8 mouse cellular contexts compared by ENCODE assay signal in the genomic region with DNA sequence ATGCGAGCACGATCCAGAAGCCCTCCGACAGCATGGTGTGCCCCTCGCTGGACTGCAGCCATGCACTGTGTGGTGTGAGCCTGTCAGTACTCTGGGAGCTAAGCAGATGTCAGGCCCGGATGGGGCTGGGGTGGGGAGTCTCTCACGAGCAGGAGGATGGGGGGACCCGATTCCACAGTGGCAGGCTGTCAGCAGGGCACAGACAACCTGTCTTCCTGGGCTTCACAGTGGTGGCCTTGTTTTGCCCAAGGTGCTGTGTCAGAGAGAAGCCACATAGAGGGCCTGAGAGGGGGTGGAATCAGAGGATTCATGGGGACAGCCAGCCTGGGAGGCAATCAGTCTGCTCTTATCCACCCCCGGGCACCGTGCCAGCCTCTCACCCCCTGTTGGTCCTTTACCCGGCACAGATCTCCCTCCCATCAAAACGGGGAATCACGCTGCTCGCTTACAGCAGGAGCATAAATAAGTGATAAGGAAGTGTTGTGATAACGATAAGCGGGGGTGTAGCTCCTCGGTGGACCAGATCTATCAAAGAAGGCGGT. TPM values are rescaled to one million over a fixed set of nuclear protein-coding genes. Genes with fewer than 3 reads are reported as not detected.
DNase-seq lines count a peak whose midpoint lies in the region; ATAC-seq and TF ChIP-seq lines count a peak whose summit lies in the region.
"Had no signal": no experiment of that assay in that cellular context is flagged by ENCODE, and none has a peak within 500 bp of the region (broad histone marks: within the 10 kb centered on the region; RNA-seq: fewer than 3 reads in every experiment).

No protein-coding gene starts in this region.

- no peaks in the 10 kb centered on the region for H3K36me3 ChIP-seq in forebrain, embryonic 16.5 days (ENCODE audit: control insufficient read depth, insufficient read depth)
- H3K36me3 ChIP-seq in midbrain, postnatal 0 days (ENCODE audit: insufficient read depth, low read length): no peaks in the 10 kb centered on the region

- intact Hi-C loops in left cerebral cortex, postnatal 4 days (cut with DNase I): no loop called here

- no peaks in the 10 kb centered on the region for H3K27me3 ChIP-seq in forebrain, embryonic 16.5 days (replicated peaks; ENCODE audit: control insufficient read depth, insufficient read depth, low read length)
- no peaks in the 10 kb centered on the region for H3K27me3 ChIP-seq in midbrain, postnatal 0 days (ENCODE audit: insufficient read depth, low read length)

- no peak overlapping the region for H3K4me3 ChIP-seq in forebrain, embryonic 16.5 days (replicated peaks; ENCODE audit: low read length)
- H3K4me3 ChIP-seq in midbrain, postnatal 0 days (ENCODE audit: low read depth, low read length): no peak overlapping the region

- peak; percentile 86 for ATAC-seq in forebrain, embryonic 16.5 days
- peak; percentile 76 for ATAC-seq in midbrain, postnatal 0 days (ENCODE audit: low FRiP score)
- no peak for ATAC-seq in activated CD4-positive, CD25-positive, alpha-beta regulatory T cell, adult 4 months

- peaks cover 47% of the 10 kb centered on the region for H3K4me1 ChIP-seq in forebrain, embryonic 16.5 days (replicated peaks; ENCODE audit: control insufficient read depth, insufficient read depth, low read length)
- peaks cover 15% of the 10 kb centered on the region; the same call in 1 of the 2 replicates for H3K4me1 ChIP-seq in midbrain, postnatal 0 days (ENCODE audit: insufficient read depth, low read length)

- H3K27ac ChIP-seq in forebrain, embryonic 16.5 days (ENCODE audit: low read length): peak overlapping the region; percentile 77
- H3K27ac ChIP-seq in midbrain, postnatal 0 days (ENCODE audit: low read depth, low read length): peak overlapping the region; percentile 57

- peak overlapping the region; percentile 35 for H3K9ac ChIP-seq in forebrain, embryonic 16.5 days (replicated peaks; ENCODE audit: low read depth, low read length)
- 0 out of 2 replicates have a peak overlapping the region, but pooled peaks have one; percentile 19 for H3K9ac ChIP-seq in midbrain, postnatal 0 days (replicated peaks; ENCODE audit: low read length, poor library complexity, severe bottlenecking)

- H3K9me3 ChIP-seq in forebrain, embryonic 16.5 days (ENCODE audit: control insufficient read depth, low read length): no peaks in the 10 kb centered on the region
- no peaks in the 10 kb centered on the region for H3K9me3 ChIP-seq in midbrain, postnatal 0 days (ENCODE audit: low read length)

- DNase-seq in left cerebral cortex, postnatal 4 days: peak; percentile 89
- DNase-seq in left cerebral cortex, adult 11 months (ENCODE audit: low spot score): no peak
- peak; percentile 59 for DNase-seq in cerebellum, adult 8-10 months
- DNase-seq in midbrain, postnatal 0 days (ENCODE audit: low spot score): peak; percentile 72
- DNase-seq in urinary bladder, postnatal 25 days (ENCODE audit: low spot score): no peak

- no peak for TF ChIP-seq CTCF in midbrain, postnatal 0 days (IDR thresholded peaks at IDR 0.05)

- H3K4me2 ChIP-seq in forebrain, embryonic 16.5 days (ENCODE audit: low read length): peak overlapping the region; percentile 29
- peak overlapping the region; percentile 18; the same call in 1 of the 2 replicates for H3K4me2 ChIP-seq in midbrain, postnatal 0 days (ENCODE audit: low read depth, low read length, poor library complexity, severe bottlenecking)

- WGBS in forebrain, embryonic 16.5 days: 21% methylated on average over 17 of the region's 17 CpGs
- 31% methylated on average over 17 of the region's 17 CpGs for WGBS in midbrain, postnatal 0 days

RNA-seq across cellular contexts. Expression of gene Efcab10, which starts 53.2 kb away (rescaled TPM):
- total RNA-seq in left cerebral cortex, postnatal 4 days (2021): 1 to 10 TPM in 1 of 2 experiments, under 1 TPM in 1; 0.82 to 1.5 TPM
- polyA plus RNA-seq in forebrain, embryonic 16.5 days (2015; fragmentation: Nextera tagmentation; extraction: Ambion mirVana): 2.0 and 2.1 TPM in 2 replicates
- total RNA-seq in midbrain, postnatal 0 days (2014; rRNA removed): 0.76 TPM in 1 of 2 replicates, not detected in the other
- polyA plus RNA-seq in midbrain, postnatal 0 days (2015; fragmentation: Nextera tagmentation; extraction: Ambion mirVana): 6.2 and 6.6 TPM in 2 replicates
- not detected for polyA plus RNA-seq in activated CD4-positive, CD25-positive, alpha-beta regulatory T cell, adult 4 months (2017; shearing (Covaris generic))
- polyA plus RNA-seq: limb, embryonic 14.5 days had no signal

Comparison
In these comparisons a context has a peak if more than half of its experiments do, and no peak if none do; other contexts are left out.
1. DNase-seq: peak in left cerebral cortex, postnatal 4 days (single experiment), cerebellum, adult 8-10 months (single experiment) and midbrain, postnatal 0 days (single experiment); none in left cerebral cortex, adult 11 months (single experiment) and urinary bladder, postnatal 25 days (single experiment).